Mouse (Mus musculus): Measurements from ENCODE around the gene Spast.

DNA sequence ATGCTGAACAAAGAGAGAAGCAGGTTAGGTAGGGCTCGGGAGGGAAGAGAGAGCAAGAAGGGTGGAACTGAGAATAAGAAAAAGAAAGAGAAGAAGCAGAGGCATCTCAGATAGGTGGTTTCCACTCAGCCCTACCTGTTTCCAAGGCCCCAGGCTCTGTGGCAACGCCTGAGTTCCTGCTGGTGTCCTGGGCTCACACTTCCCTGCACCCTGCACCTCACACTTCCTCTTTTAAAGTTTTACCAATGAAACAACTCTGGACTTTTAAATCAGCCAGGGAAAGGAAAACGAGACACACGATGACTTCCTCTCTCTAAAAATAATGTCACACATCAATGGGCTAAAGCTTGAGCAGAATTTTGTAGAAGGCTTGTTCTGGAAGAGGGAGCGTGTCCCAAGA, 101.7 kb downstream of the Spast start:
- TF ChIP-seq CTCF (IDR thresholded peaks at IDR 0.05; ENCODE audit: low read depth) = no peak
- no peak for TF ChIP-seq EP300 (IDR thresholded peaks at IDR 0.05; ENCODE audit: low read depth)
